Mouse (Mus musculus) liver, embryonic 14.5 days (tissue): ENCODE results near the gene Wasf2. TPM values are rescaled to one million over a fixed set of nuclear protein-coding genes. Genes with fewer than 3 reads are reported as not detected.

Experiments
- ATAC-seq: fragments of 200-750 bp; cut with Nextera tagmentation; 2 replicates; pipeline ENCODE4 v1.8.0; 2017; ENCODE audit warnings: moderate number of reproducible peaks, mild to moderate bottlenecking, moderate library complexity; ENCODE audit not compliant: insufficient read depth
- DNase-seq, 3 experiments: peaks; one replicate each; pipeline ENCODE4 v3.0.0-alpha.2; 2012 to 2013; ENCODE audit warnings: low read depth in 3 of 3, low spot score in 3 of 3
- H3K27ac ChIP-seq: fragments of 300-500 bp; sonication (generic); 2 replicates; pipeline ENCODE4 v1.5.1; 2014; ENCODE audit warnings: moderate library complexity, mild to moderate bottlenecking, control low read depth, inconsistent platforms
- H3K27me3 ChIP-seq: fragments of 300-500 bp; sonication (generic); 2 replicates; pipeline ENCODE4 v1.6.1; 2014; ENCODE audit warnings: mild to moderate bottlenecking, low read length, moderate library complexity; ENCODE audit not compliant: control insufficient read depth, insufficient read depth
- H3K36me3 ChIP-seq: fragments of 300-500 bp; sonication (generic); replicated peaks from 2 replicates; pipeline ENCODE4 v1.6.1; 2014; ENCODE audit warnings: low read depth; ENCODE audit not compliant: control insufficient read depth, insufficient read depth
- H3K4me1 ChIP-seq, 2 experiments: fragments of 200-500 bp in 1 of 2; fragments of 300-500 bp in 1 of 2; sonication (generic) in 1 of 2; replicated peaks; 2 replicates each; pipeline ENCODE4 v1.6.1; 2012 to 2014; ENCODE audit warnings: antibody characterized with exemption in 1 of 2, inconsistent platforms in 1 of 2, low read length in 1 of 2; ENCODE audit not compliant: control insufficient read depth in 2 of 2, insufficient read depth in 2 of 2
- H3K4me2 ChIP-seq: fragments of 300-500 bp; sonication (generic); 2 replicates; pipeline ENCODE4 v1.6.1; 2014; ENCODE audit warnings: low read depth, mild to moderate bottlenecking, control low read depth, moderate library complexity
- H3K4me3 ChIP-seq, 2 experiments: fragments of 200-500 bp in 1 of 2; fragments of 300-500 bp in 1 of 2; sonication (generic) in 1 of 2; 2 replicates each; pipeline ENCODE4 v1.5.1; 2012 to 2014; ENCODE audit warnings: low read depth in 2 of 2, low read length in 2 of 2, mild to moderate bottlenecking in 2 of 2, control low read depth in 1 of 2, inconsistent platforms in 1 of 2, moderate library complexity in 1 of 2; ENCODE audit not compliant: insufficient read depth in 1 of 2
- H3K9ac ChIP-seq: fragments of 300-500 bp; sonication (generic); replicated peaks from 2 replicates; pipeline ENCODE4 v1.6.1; 2014; ENCODE audit warnings: mild to moderate bottlenecking, control low read depth, moderate library complexity
- H3K9me3 ChIP-seq: fragments of 300-500 bp; sonication (generic); 2 replicates; pipeline ENCODE4 v1.6.1; 2016; ENCODE audit warnings: low read length, mixed read lengths; ENCODE audit not compliant: control insufficient read depth
- CTCF ChIP-seq: IDR thresholded peaks from 2 replicates; pipeline ENCODE4 v1.5.1; 2016; ENCODE audit warnings: antibody characterized with exemption, low read depth, control low read depth
- EP300 ChIP-seq: IDR thresholded peaks from 2 replicates; pipeline ENCODE4 v1.6.1; 2016; ENCODE audit warnings: antibody characterized with exemption, low read depth
- WGBS: fragments of 180-500 bp; shearing (Covaris S2); extraction: QIAGEN DNeasy Blood & Tissue Kit; methylation state at CpG from one replicate; pipeline ENCODE4 v1.1.7; 2014; ENCODE audit not compliant: insufficient replicate concordance; 5-methylcytosine and 5-hydroxymethylcytosine counted together
- polyA plus RNA-seq, 2 experiments: library from polyadenylated mRNA; depleted of rRNA in 1 of 2; stranded (reverse) in 1 of 2; unstranded in 1 of 2; fragments of >200 nt; fragmentation: Nextera tagmentation in 1 of 2; extraction: Ambion mirVana in 1 of 2; gene quantifications; 2 replicates each; pipeline versions ENCODE4 v1.2.1 to v1.2.3; 2012 to 2014

Gene Wasf2
- polyA plus RNA-seq, 2 experiments = 11.4 to 31.4 TPM

- H3K9me3 ChIP-seq = no peaks in the 10 kb centered on the region
- H3K27me3 ChIP-seq = no peaks in the 10 kb centered on the region
- DNase-seq (no peak), ATAC-seq (no peak)
- no peaks in the 10 kb centered on the region; a peak in 1 of 4 replicates for H3K4me1 ChIP-seq
- no peak overlapping the region for H3K9ac ChIP-seq
- WGBS = 24% methylated on average over 4 of the region's 4 CpGs
- H3K4me2 ChIP-seq = no peak overlapping the region
- H3K4me3 ChIP-seq = no peak overlapping the region
- TF ChIP-seq EP300 = no peak
- H3K27ac ChIP-seq = no peak overlapping the region
- H3K36me3 ChIP-seq = no peaks in the 10 kb centered on the region; the same call in 1 of the 2 replicates
Measured at GRCm38 (mm10) chr4:133138971-133139370, 8.7 kb downstream of the Wasf2 start.

- ATAC-seq (no peak), DNase-seq (no peak)
- Histone ChIP-seq H3K27ac (no peak overlapping the region), H3K36me3 (no peaks in the 10 kb centered on the region), H3K27me3 (no peaks in the 10 kb centered on the region), H3K4me1 (peaks cover 4 to 10% of the 10 kb centered on the region in 2 experiments), H3K9ac (no peak overlapping the region), H3K4me2 (no peak overlapping the region), H3K4me3 (no peak overlapping the region), H3K9me3 (no peaks in the 10 kb centered on the region)
- 72% methylated on average over 5 of the region's 5 CpGs for WGBS
- TF ChIP-seq CTCF (no peak), EP300 (no peak)
Measured at GRCm38 (mm10) chr4:133155006-133155405, 24.7 kb downstream of the Wasf2 start.

GRCm38 (mm10) chr4:133155726-133156125, 25.4 kb downstream of the Wasf2 start:
- no peak for ATAC-seq
- no peak for DNase-seq
- no peaks in the 10 kb centered on the region for H3K27me3 ChIP-seq
- no peak overlapping the region for H3K9ac ChIP-seq
- H3K27ac ChIP-seq = no peak overlapping the region
- no peak overlapping the region for H3K4me3 ChIP-seq
- H3K9me3 ChIP-seq = no peaks in the 10 kb centered on the region
- TF ChIP-seq CTCF (no peak), EP300 (no peak)
- H3K4me1 ChIP-seq = peaks cover 4 to 12% of the 10 kb centered on the region in 2 experiments
- no peaks in the 10 kb centered on the region for H3K36me3 ChIP-seq
- no peak overlapping the region for H3K4me2 ChIP-seq
- 62% methylated on average over 6 of the region's 6 CpGs for WGBS

- no peaks in the 10 kb centered on the region for H3K9me3 ChIP-seq
- H3K27me3 ChIP-seq = no peaks in the 10 kb centered on the region
- H3K27ac ChIP-seq = no peak overlapping the region
- no peaks in the 10 kb centered on the region for H3K36me3 ChIP-seq
- no peak overlapping the region for H3K9ac ChIP-seq
- TF ChIP-seq CTCF = no peak
- no peak for TF ChIP-seq EP300
- peaks cover 4 to 12% of the 10 kb centered on the region in 2 experiments for H3K4me1 ChIP-seq
- DNase-seq (no peak), ATAC-seq (no peak)
- no peak overlapping the region for H3K4me3 ChIP-seq
- WGBS = 64% methylated on average over 4 of the region's 4 CpGs
- no peak overlapping the region for H3K4me2 ChIP-seq
Measured at GRCm38 (mm10) chr4:133156422-133156821, 26.1 kb downstream of the Wasf2 start.

GRCm38 (mm10) chr4:133156831-133157230, 26.5 kb downstream of the Wasf2 start:
- Histone ChIP-seq H3K9me3 (no peaks in the 10 kb centered on the region), H3K27ac (no peak overlapping the region), H3K27me3 (no peaks in the 10 kb centered on the region), H3K9ac (no peak overlapping the region), H3K4me3 (no peak overlapping the region), H3K36me3 (no peaks in the 10 kb centered on the region), H3K4me2 (no peak overlapping the region), H3K4me1 (peaks cover 4 to 12% of the 10 kb centered on the region in 2 experiments)
- 79% methylated on average over 10 of the region's 10 CpGs for WGBS
- no peak for TF ChIP-seq CTCF
- TF ChIP-seq EP300 = no peak
- ATAC-seq (no peak), DNase-seq (no peak)
